Mouse (Mus musculus) ES-E14 (cell line): Measurements from ENCODE around the gene Hoxa5.

Experiments used
- CHD2 ChIP-seq: IDR thresholded peaks from 2 replicates; pipeline ENCODE4 v1.6.1; 2014; ENCODE audit warnings: mild to moderate bottlenecking, low read depth, low read length, inconsistent platforms
- HCFC1 ChIP-seq: IDR thresholded peaks from 2 replicates; pipeline ENCODE4 v1.6.1; 2012; ENCODE audit warnings: low read length, inconsistent platforms, borderline replicate concordance; ENCODE audit not compliant: insufficient read depth
- MAFK ChIP-seq: IDR thresholded peaks from 2 replicates; pipeline ENCODE4 v1.6.1; 2014; ENCODE audit warnings: mild to moderate bottlenecking, low read depth, low read length, inconsistent platforms; ENCODE audit not compliant: insufficient read depth
- ZC3H11A ChIP-seq: IDR thresholded peaks from 2 replicates; pipeline ENCODE4 v1.6.1; 2012; ENCODE audit warnings: low read depth, mild to moderate bottlenecking, inconsistent platforms, low read length, borderline replicate concordance
- ZNF384 ChIP-seq: IDR thresholded peaks from 2 replicates; pipeline ENCODE4 v1.6.1; 2012; ENCODE audit warnings: low read depth, low read length, inconsistent platforms

DNA sequence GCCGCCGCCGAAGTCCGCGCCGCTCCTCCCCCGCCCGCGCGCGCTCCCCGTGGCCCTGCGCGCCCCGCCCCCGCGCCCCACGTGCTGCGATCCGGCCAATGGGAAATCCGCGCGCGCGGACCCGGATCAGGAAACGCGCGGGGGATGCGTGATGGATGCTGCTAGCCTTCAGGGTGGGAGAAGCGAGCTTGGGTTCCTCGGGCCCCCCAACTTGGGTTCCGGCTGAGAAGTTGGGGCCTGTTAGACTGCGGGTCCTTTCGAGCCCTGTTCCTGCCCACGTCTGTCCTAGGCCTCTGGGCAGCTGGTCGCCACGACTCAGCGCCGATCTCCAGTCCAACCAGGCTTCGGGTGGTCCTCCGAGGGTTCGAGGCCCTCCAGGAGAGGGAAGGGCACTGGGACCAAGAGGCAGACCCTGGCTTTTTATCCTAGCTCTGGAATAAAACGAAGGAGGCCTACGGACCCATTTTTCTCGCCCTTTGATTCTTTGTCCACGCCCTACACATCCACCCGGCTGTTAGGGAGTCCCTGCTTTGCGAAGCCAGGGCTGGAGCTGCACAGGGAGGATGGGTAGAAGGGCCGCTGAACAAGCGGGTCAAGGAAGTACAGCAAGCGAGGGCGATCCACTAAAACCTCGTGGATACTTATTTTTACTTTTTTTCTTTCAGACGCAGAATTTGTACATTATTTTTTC lies 12.4 kb downstream of the Hoxa5 start:
- TF ChIP-seq CHD2, result no peak
- TF ChIP-seq MAFK, result no peak
- TF ChIP-seq ZC3H11A, result no peak
- TF ChIP-seq ZNF384, result no peak
- no peak for TF ChIP-seq HCFC1
